Mouse (Mus musculus) heart, adult 2 months (tissue): ENCODE measurements around the gene Cacna1g.

ENCODE experiments used
- CTCF ChIP-seq: fragments of 200-600 bp; IDR thresholded peaks from 2 replicates; pipeline ENCODE4 v1.8.1; 2022; ENCODE audit warnings: antibody characterized with exemption, mild to moderate bottlenecking, moderate library complexity
- EP300 ChIP-seq: fragments of 200-500 bp; IDR thresholded peaks from 2 replicates; pipeline ENCODE4 v1.6.1; 2011; ENCODE audit warnings: low read depth, low read length, control low read depth; ENCODE audit not compliant: insufficient read depth
- POLR2A ChIP-seq: fragments of 200-500 bp; IDR thresholded peaks from 2 replicates; pipeline ENCODE4 v1.6.1; 2011; ENCODE audit warnings: mild to moderate bottlenecking, low read depth, low read length, control low read depth; ENCODE audit not compliant: insufficient read depth

DNA sequence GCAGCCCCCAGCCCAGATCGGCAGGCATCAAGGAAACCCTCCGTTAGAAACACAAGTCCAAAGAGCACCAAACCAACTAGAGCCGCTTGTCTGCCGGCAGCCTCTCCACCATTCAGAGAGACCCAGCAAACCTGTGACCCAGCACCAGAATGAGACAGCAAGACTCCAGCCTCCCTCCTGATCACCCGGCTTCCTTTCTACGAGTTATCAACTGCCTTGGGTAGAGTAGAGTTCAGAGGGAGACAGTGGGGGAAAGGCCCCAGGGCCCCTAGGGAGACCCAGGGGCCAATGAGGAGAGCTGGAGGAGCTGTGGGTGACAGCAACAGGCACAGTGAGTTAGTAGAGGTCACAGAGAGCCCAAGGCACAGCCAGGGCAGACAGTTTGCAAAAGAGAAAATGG lies 53.0 kb downstream of the Cacna1g start:
- no peak for TF ChIP-seq CTCF
- no peak for TF ChIP-seq EP300
- no peak for TF ChIP-seq POLR2A
